Mouse (Mus musculus): ENCODE results near the gene Gata5.

DNA sequence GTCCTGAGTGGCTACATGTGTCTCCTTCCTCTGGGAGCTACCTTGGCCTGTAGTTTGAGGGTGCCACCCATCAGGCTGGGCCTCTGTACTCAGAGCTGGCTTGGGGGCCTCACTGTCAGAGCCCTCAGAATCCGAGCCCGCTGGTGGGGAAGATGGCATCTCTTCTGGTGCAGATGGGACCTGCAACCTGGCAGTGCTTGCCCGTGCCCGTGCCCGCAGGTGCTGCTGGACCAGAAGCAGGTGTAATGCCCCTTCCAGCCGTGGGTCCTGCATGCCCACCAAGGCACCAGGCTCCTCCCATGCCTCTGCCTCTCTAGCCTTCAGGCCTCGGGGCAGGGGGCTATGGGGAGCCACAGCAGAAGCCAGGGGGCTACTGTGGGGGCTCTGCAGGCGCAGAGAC is 55.2 kb downstream of the Gata5 start:
- no peak for TF ChIP-seq POLR2A (IDR thresholded peaks at IDR 0.05; ENCODE audit: low read depth, low read length)
- no peak for TF ChIP-seq CTCF (IDR thresholded peaks at IDR 0.05; ENCODE audit: extremely low read depth, insufficient read depth, insufficient read length, insufficient replicate concordance)
